Mouse (Mus musculus) hindbrain, embryonic 14.5 days (tissue): ENCODE measurements around the gene Gm1604a. TPM values are rescaled to one million over a fixed set of nuclear protein-coding genes. Genes with fewer than 3 reads are reported as not detected.
"Not testable (repeated sequence)": the region's sequence is repeated elsewhere in the genome, so short reads cannot be mapped to it uniquely, and the experiment has no call there.

Experiments
- ATAC-seq: fragments of 200-750 bp; cut with Nextera tagmentation; 2 replicates; pipeline ENCODE4 v1.8.0; 2017; ENCODE audit warnings: moderate number of reproducible peaks, mild to moderate bottlenecking, moderate TSS enrichment, moderate library complexity; ENCODE audit not compliant: low FRiP score
- DNase-seq: peaks from one replicate; pipeline ENCODE4 v3.0.0-alpha.2; 2015; ENCODE audit warnings: low spot score
- H3K27ac ChIP-seq: fragments of 300-500 bp; sonication (generic); 2 replicates; pipeline ENCODE4 v1.5.1; 2014; ENCODE audit warnings: mild to moderate bottlenecking, moderate library complexity
- H3K27me3 ChIP-seq: fragments of 300-500 bp; sonication (generic); 2 replicates; pipeline ENCODE4 v1.6.1; 2014; ENCODE audit warnings: mild to moderate bottlenecking, low read length, mixed read lengths; ENCODE audit not compliant: control insufficient read depth, insufficient read depth
- H3K36me3 ChIP-seq: fragments of 300-500 bp; sonication (generic); replicated peaks from 2 replicates; pipeline ENCODE4 v1.6.1; 2014; ENCODE audit not compliant: control insufficient read depth, insufficient read depth
- H3K4me1 ChIP-seq: fragments of 300-500 bp; sonication (generic); replicated peaks from 2 replicates; pipeline ENCODE4 v1.6.1; 2014; ENCODE audit warnings: antibody characterized with exemption, low read length, mixed read lengths; ENCODE audit not compliant: control insufficient read depth, insufficient read depth
- H3K4me2 ChIP-seq: fragments of 300-500 bp; sonication (generic); replicated peaks from 2 replicates; pipeline ENCODE4 v1.6.1; 2014; ENCODE audit warnings: mild to moderate bottlenecking, moderate library complexity
- H3K4me3 ChIP-seq: fragments of 300-500 bp; sonication (generic); replicated peaks from 2 replicates; pipeline ENCODE4 v1.5.1; 2014; ENCODE audit warnings: mild to moderate bottlenecking, low read length
- H3K9ac ChIP-seq: fragments of 300-500 bp; sonication (generic); 2 replicates; pipeline ENCODE4 v1.6.1; 2014
- H3K9me3 ChIP-seq: fragments of 300-500 bp; sonication (generic); 2 replicates; pipeline ENCODE4 v1.6.1; 2016; ENCODE audit warnings: low read length; ENCODE audit not compliant: control insufficient read depth
- WGBS: fragments of 180-500 bp; shearing (Covaris S2); extraction: QIAGEN DNeasy Blood & Tissue Kit; methylation state at CpG from one replicate; pipeline ENCODE4 v1.1.7; 2014; 5-methylcytosine and 5-hydroxymethylcytosine counted together
- polyA plus RNA-seq: library from polyadenylated mRNA; unstranded; fragments of >200 nt; fragmentation: Nextera tagmentation; extraction: Ambion mirVana; gene quantifications from 2 replicates; pipeline ENCODE4 v1.2.1, GENCODE M21; 2014

Gm1604a gene
- polyA plus RNA-seq, 1 experiment from 2014 or later: not detected

DNA sequence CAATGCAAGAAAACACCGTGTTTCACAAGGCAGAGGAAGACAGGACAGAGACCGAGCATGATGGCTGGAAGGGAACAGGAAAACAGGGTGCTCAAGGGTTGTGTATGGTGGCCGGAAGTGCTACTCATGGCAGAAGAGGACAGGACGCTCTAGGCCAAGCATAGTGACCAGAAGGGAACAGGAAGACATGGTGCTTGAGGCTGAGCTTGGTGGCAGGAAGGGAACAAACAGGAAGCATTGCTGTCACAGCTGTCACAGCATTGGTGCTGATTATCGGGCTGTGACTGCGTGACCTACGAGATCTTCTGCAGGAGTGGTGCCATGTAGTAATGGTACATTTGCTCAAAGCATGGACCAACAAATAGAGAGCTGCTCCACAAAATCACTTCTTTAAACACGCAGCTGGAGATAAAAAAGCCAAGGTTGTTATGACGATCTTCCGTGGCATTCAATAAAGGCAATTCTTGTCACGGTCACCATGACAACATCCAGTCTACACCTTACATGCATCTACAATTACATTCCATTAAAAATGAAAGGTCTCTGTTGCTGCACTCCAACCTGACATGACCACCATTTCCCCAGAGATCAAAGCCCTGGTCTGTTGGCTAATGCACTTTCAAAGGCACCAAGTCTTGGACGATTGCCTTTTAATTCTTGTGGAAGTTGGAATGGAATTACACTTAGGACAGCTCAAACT, 60.3 kb downstream of the Gm1604a start:
- not testable (repeated sequence) for H3K9me3 ChIP-seq, H3K4me3 ChIP-seq, H3K9ac ChIP-seq, H3K27ac ChIP-seq, H3K36me3 ChIP-seq, H3K27me3 ChIP-seq, ATAC-seq, H3K4me2 ChIP-seq, DNase-seq, H3K4me1 ChIP-seq
- WGBS: no CpG with 5 or more reads among the region's 12 CpGs

DNA sequence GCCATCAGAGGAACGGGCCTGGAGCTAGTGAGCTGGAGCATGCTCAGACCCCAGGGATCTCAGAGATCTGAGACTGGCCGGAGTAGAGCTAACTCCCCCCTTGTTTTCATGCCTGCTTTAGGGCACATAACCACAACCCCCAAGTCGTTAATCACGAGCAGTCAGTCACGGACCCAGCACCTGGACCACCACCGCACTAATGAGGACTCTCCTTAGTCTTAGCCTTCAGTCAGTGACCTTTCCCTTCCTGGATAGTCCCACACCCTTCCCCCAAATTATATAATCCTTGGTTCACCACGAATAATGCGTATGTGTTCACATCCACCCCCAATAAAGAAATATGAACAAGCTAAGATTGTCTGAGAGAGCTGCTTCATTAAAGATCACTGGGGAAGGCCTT, 61.5 kb downstream of the Gm1604a start:
- not testable (repeated sequence) for H3K27me3 ChIP-seq, H3K4me3 ChIP-seq, ATAC-seq, H3K9ac ChIP-seq, H3K36me3 ChIP-seq, H3K27ac ChIP-seq, H3K9me3 ChIP-seq, H3K4me2 ChIP-seq, DNase-seq, H3K4me1 ChIP-seq
- 57% methylated on average over 6 of the region's 8 CpGs for WGBS

DNA sequence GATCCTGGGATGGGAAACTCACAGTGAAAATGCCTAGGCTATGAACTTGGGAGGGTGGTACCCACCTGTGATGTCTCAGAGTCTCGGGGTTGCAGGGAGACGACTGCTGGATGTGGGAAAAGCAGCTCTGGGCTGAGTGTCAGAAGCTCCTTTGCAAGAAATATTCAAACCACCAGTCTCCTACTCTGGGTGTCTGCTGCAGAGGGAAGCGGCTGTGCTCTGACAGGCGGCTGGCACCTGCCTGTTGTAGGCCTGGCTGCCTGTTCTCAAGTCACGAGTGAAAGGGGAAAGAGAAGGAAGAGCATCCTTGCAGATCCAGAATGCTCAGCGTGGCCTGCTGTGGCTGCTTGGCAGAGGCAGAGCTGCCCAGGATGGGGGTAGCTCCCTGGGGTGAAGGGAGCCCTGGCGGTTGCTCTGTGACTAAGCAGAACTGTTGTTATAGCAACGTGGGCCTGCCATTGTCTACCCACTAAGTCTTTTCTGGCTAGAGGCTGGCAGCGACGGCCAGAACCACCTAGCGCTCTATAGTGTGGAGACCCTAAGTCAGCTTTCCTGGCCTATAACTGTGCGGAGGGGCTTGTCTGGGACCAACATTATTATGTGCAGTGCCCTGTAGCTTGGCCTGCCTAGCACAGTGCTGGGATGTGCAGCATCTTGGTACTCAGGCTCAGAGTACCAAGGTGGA, 72.6 kb downstream of the Gm1604a start:
- WGBS: no CpG with 5 or more reads among the region's 12 CpGs
- not testable (repeated sequence) for H3K4me2 ChIP-seq, H3K27ac ChIP-seq, H3K9me3 ChIP-seq, H3K36me3 ChIP-seq, H3K9ac ChIP-seq, H3K4me1 ChIP-seq, H3K27me3 ChIP-seq, H3K4me3 ChIP-seq, DNase-seq
- ATAC-seq: peak; percentile 87

DNA sequence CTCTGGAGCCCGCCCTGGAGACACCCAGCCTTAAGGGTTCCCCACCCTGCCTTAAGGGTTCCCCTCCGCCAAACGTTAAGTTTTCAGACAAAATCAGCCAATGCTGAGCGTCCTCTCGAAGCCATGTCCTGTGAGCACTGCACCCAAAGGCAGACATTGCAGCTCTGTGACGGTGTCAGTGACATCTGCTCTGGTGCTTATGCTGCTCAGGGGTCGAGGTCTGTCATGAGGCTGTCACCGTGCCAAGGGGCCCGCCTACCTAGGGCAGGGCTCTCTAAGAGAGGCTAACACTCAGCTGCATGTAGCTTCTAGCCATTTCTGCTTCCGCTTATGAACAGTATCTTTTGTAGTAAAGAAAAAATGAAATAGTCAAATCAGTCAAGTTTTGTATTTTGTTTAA, 73.7 kb downstream of the Gm1604a start:
- H3K36me3 ChIP-seq, H3K4me3 ChIP-seq, H3K4me2 ChIP-seq, DNase-seq, H3K27me3 ChIP-seq, H3K9me3 ChIP-seq, H3K27ac ChIP-seq, H3K4me1 ChIP-seq, H3K9ac ChIP-seq: not testable (repeated sequence)
- 78% methylated on average over 5 of the region's 10 CpGs for WGBS
- 0 out of 2 replicates have a peak, but pooled peaks have one; percentile 14 for ATAC-seq

GRCm38 (mm10) chr17:7102945-7103344, 77.6 kb downstream of the Gm1604a start:
- ATAC-seq: 0 out of 2 replicates have a peak, but pooled peaks have one; percentile 46
- not testable (repeated sequence) for H3K4me1 ChIP-seq, H3K27me3 ChIP-seq, H3K9ac ChIP-seq, H3K4me3 ChIP-seq, H3K9me3 ChIP-seq, H3K4me2 ChIP-seq, DNase-seq, H3K27ac ChIP-seq, H3K36me3 ChIP-seq
- no CpG with 5 or more reads among the region's 7 CpGs for WGBS

DNA sequence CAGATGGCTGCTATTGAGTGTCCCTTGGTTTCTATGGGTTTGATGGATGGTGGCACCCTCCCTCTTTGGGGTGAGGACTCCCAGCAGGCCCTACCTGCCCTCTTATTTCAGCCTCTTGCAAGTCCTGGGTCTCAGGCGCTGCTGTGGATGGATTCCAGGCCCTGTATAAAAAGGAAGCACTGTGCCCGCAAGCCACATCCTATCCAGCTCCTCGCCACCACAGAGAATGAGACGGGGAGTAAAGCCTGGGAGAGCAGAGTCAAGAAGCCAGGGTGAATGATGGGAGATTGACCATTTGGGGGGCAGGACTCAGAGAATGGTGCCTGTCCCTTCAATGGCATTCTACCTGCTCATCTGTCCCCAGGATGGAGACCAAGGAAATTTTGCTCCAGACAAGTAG, 86.3 kb downstream of the Gm1604a start:
- not testable (repeated sequence) for H3K9ac ChIP-seq, H3K27me3 ChIP-seq, ATAC-seq, H3K9me3 ChIP-seq, H3K27ac ChIP-seq, H3K4me1 ChIP-seq, H3K36me3 ChIP-seq, H3K4me2 ChIP-seq, DNase-seq, H3K4me3 ChIP-seq
- 88% methylated on average over 3 of the region's 4 CpGs for WGBS

GRCm38 (mm10) chr17:7116265-7116664, 90.9 kb downstream of the Gm1604a start:
- not testable (repeated sequence) for H3K27ac ChIP-seq, H3K9me3 ChIP-seq, H3K36me3 ChIP-seq, H3K4me2 ChIP-seq, H3K9ac ChIP-seq, ATAC-seq, H3K4me3 ChIP-seq, H3K4me1 ChIP-seq, H3K27me3 ChIP-seq, DNase-seq
- WGBS: 85% methylated on average over 5 of the region's 8 CpGs

GRCm38 (mm10) chr17:7120835-7121234, 95.5 kb downstream of the Gm1604a start:
- 95% methylated on average over 3 of the region's 3 CpGs for WGBS
- not testable (repeated sequence) for H3K36me3 ChIP-seq, H3K27ac ChIP-seq, H3K9me3 ChIP-seq, ATAC-seq, H3K4me3 ChIP-seq, H3K9ac ChIP-seq, H3K27me3 ChIP-seq, H3K4me1 ChIP-seq, H3K4me2 ChIP-seq
- peak; percentile 12 for DNase-seq

- H3K4me1 ChIP-seq, H3K9ac ChIP-seq, H3K27ac ChIP-seq, H3K4me2 ChIP-seq, DNase-seq, ATAC-seq, H3K9me3 ChIP-seq, H3K36me3 ChIP-seq, H3K27me3 ChIP-seq, H3K4me3 ChIP-seq: not testable (repeated sequence)
- WGBS: 86% methylated on average over 11 of the region's 11 CpGs
Measured at GRCm38 (mm10) chr17:7122554-7122953, 97.2 kb downstream of the Gm1604a start.
